Comparison of ENCODE assay signal across 7 mouse cellular contexts in the genomic region with DNA sequence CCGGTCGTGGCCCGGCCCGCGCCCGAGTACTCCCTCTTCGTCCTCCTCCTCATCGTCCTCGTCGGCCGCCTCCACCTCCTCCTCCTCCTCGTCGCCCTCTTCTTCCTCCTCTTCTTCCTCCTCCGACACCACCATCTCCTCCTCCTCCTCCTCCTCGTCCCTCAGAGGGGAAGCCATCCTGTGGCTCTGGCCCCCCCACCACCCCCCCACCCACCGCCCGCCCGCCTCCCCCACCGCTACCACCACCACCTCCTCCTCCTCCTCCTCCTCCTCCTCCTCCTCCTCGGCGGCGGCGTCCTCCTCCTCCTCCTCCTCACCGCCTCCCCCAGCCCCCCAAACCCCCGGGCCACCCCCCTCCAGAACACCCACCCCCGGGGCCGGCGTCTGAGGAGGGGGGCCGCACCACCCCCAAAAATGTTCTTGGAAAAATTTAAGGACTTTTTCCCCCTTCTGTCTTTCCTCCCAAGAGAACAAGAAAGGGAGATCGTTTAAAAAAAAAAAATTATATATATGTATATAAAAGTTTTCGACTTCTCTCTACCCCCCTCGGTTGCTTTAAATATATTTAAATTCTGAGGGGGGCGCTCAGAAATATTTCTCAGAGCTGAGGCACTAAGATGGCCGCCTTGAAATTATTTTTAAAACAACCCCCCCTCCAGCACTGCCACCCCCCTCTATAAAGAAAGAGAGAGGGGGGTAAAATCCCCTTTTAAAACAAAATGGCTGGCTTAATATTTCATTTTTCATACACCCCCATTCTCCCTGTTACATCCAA. TPM values are rescaled to one million over a fixed set of nuclear protein-coding genes. Genes with fewer than 3 reads are reported as not detected.
DNase-seq lines count a peak whose midpoint lies in the region; ATAC-seq and TF ChIP-seq lines count a peak whose summit lies in the region.

Chd3 (minus strand) TSS at position 192 of the 775 bp plus-strand sequence.

- 0% methylated on average over 19 of the region's 34 CpGs for WGBS in spleen, adult 2 months
- 5% methylated on average over 15 of the region's 34 CpGs for WGBS in heart, embryonic 13.5 days
- WGBS in midbrain, embryonic 14.5 days: under 1% methylated on average over 22 of the region's 34 CpGs

- no peaks in the 10 kb centered on the region for H3K9me3 ChIP-seq in heart, embryonic 13.5 days
- H3K9me3 ChIP-seq in midbrain, embryonic 14.5 days (ENCODE audit: control insufficient read depth, low read length): no peaks in the 10 kb centered on the region

- intact Hi-C loops in left cerebral cortex, postnatal 14 days (cut with DNase I): loop anchor here (5.0 kb wide), 2 partner anchors 42 to 247 kb away; partner anchors contain the start of genes 9130213A22Rik, Hes7 and Kcnab3

- TF ChIP-seq CTCF in spleen, adult 2 months (IDR thresholded peaks at IDR 0.05; ENCODE audit: extremely low read depth, insufficient read depth, insufficient read length, insufficient replicate concordance): no peak

- H3K27me3 ChIP-seq in spleen, adult 2 months (ENCODE audit: control insufficient read depth, insufficient read depth, low read length): no peaks in the 10 kb centered on the region
- no peaks in the 10 kb centered on the region for H3K27me3 ChIP-seq in heart, embryonic 13.5 days (replicated peaks)
- no peaks in the 10 kb centered on the region for H3K27me3 ChIP-seq in midbrain, embryonic 14.5 days (ENCODE audit: control insufficient read depth, insufficient read depth, low read length)

- no peak for DNase-seq in spleen, adult 2 months (ENCODE audit: low read depth in 1 of 2, low spot score in 2 of 2)
- no peak for DNase-seq in spleen, postnatal 4 days (ENCODE audit: low spot score in 2 of 2)
- no peak for DNase-seq in left cerebral cortex, postnatal 14 days (ENCODE audit: low spot score in 2 of 2)
- peak; percentile 56 for DNase-seq in midbrain, embryonic 14.5 days
- no peak for DNase-seq in ovary, postnatal 14 days (ENCODE audit: low spot score)

- peaks cover 8% of the 10 kb centered on the region; the same call in 1 of the 2 replicates for H3K4me1 ChIP-seq in spleen, adult 2 months (ENCODE audit: control insufficient read depth, insufficient read depth, insufficient read length)
- H3K4me1 ChIP-seq in brown adipose tissue, adult 24 weeks (ENCODE audit: control insufficient read depth, insufficient read depth, insufficient read length, low read length): peaks cover 21% of the 10 kb centered on the region
- H3K4me1 ChIP-seq in heart, embryonic 13.5 days: peaks cover 71% of the 10 kb centered on the region
- H3K4me1 ChIP-seq in midbrain, embryonic 14.5 days (ENCODE audit: control insufficient read depth, insufficient read depth, low read length): peaks cover 45% of the 10 kb centered on the region

- peak within 1 kb of the TSS; percentile 89 for H3K27ac ChIP-seq in spleen, adult 2 months (ENCODE audit: insufficient read depth, low read length)
- peak within 1 kb of the TSS; percentile 76 for H3K27ac ChIP-seq in brown adipose tissue, adult 24 weeks (replicated peaks; ENCODE audit: low read depth, low read length)
- H3K27ac ChIP-seq in heart, embryonic 13.5 days (replicated peaks): peak within 1 kb of the TSS; percentile 97
- H3K27ac ChIP-seq in midbrain, embryonic 14.5 days (replicated peaks; ENCODE audit: low read depth, low read length): peak within 1 kb of the TSS; percentile 100

- H3K4me3 ChIP-seq in spleen, adult 2 months (ENCODE audit: extremely low read depth, insufficient read depth, insufficient read length): peak within 1 kb of the TSS; percentile 92
- H3K4me3 ChIP-seq in brown adipose tissue, adult 24 weeks (ENCODE audit: insufficient read depth, low read depth, low read length): peak within 1 kb of the TSS; percentile 91
- H3K4me3 ChIP-seq in heart, embryonic 13.5 days: peak within 1 kb of the TSS; percentile 90
- H3K4me3 ChIP-seq in midbrain, embryonic 14.5 days (replicated peaks; ENCODE audit: low read depth, low read length): peak within 1 kb of the TSS; percentile 99

- TF ChIP-seq POLR2A in spleen, adult 2 months (IDR thresholded peaks at IDR 0.05; ENCODE audit: low read depth, low read length): no peak; the same call in 1 of the 2 replicates

- H3K36me3 ChIP-seq in spleen, adult 2 months (ENCODE audit: control insufficient read depth, insufficient read depth, low read length): no peaks in the 10 kb centered on the region
- peaks cover 18% of the 10 kb centered on the region for H3K36me3 ChIP-seq in heart, embryonic 13.5 days
- peaks cover 4% of the 10 kb centered on the region; the same call in 1 of the 2 replicates for H3K36me3 ChIP-seq in midbrain, embryonic 14.5 days (ENCODE audit: control insufficient read depth, insufficient read depth, low read length)

- no peak for ATAC-seq in heart, embryonic 13.5 days (ENCODE audit: extremely low read depth, insufficient number of reproducible peaks, low FRiP score, low TSS enrichment)
- ATAC-seq in midbrain, embryonic 14.5 days (ENCODE audit: low FRiP score, low TSS enrichment): no peak

- peak within 1 kb of the TSS; percentile 99 for H3K9ac ChIP-seq in heart, embryonic 13.5 days
- H3K9ac ChIP-seq in midbrain, embryonic 14.5 days (replicated peaks; ENCODE audit: low read length): peak within 1 kb of the TSS; percentile 100

- H3K4me2 ChIP-seq in heart, embryonic 13.5 days: peak within 1 kb of the TSS; percentile 87
- H3K4me2 ChIP-seq in midbrain, embryonic 14.5 days (ENCODE audit: low read length): peak within 1 kb of the TSS; percentile 96

RNA-seq across cellular contexts. Expression of gene Chd3, which starts in this region (rescaled TPM):
- 146 and 160 TPM in 2 replicates for polyA plus RNA-seq in spleen, adult 2 months (2012; rRNA removed)
- polyA plus RNA-seq in brown adipose tissue, adult 24 weeks (2012; ENCODE audit: insufficient read depth, insufficient read length, missing spikeins): 19.4 and 27.0 TPM in 2 replicates
- polyA plus RNA-seq in heart, embryonic 13.5 days (2015; fragmentation: Nextera tagmentation; extraction: Ambion mirVana): 18.0 and 18.8 TPM in 2 replicates
- total RNA-seq in left cerebral cortex, postnatal 14 days (2021): 100 to 1,000 TPM; 531 to 563 TPM
- polyA plus RNA-seq in midbrain, embryonic 14.5 days (2014; fragmentation: Nextera tagmentation; extraction: Ambion mirVana): 77.5 and 80.8 TPM in 2 replicates
